Mouse (Mus musculus) right cerebral cortex, postnatal 4 days (tissue): ENCODE measurements at regions not wholly inside any gene's neighbourhood (a gene's known extent, or its start where the extent isn't known, plus 50 kb on each side); places are given as distances from the start of the nearest gene placed in this dataset.

Experiments
- DNase-seq: peaks from one replicate; pipeline ENCODE4 v3.0.0-alpha.2; 2022

DNA sequence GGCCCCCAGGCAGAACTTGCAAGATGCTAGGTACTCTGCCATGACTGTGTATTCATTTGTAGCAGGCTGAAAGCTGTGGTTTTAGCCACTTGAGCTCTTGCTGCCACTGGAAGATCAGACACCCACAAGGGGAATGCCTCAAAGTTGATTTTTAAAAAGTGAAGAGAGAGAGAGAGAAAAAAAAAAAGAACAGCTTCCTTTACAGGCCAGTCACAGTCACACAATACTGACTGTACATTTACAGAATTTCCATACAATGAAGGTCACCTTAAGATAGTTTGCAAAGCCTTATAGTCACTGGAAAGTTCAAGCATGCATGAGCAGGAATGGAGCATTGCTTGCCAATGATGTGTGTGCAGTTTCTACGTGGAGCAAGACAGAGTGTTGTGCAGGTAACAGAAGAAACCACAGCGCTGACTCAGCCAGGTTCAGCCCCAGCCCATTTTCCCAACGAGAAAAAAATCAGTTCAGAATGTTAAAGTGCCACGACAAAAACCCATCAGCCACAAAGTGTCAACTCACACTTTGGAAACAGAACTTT lies 109.3 kb upstream of the Ado start:
- no peak for DNase-seq

DNA sequence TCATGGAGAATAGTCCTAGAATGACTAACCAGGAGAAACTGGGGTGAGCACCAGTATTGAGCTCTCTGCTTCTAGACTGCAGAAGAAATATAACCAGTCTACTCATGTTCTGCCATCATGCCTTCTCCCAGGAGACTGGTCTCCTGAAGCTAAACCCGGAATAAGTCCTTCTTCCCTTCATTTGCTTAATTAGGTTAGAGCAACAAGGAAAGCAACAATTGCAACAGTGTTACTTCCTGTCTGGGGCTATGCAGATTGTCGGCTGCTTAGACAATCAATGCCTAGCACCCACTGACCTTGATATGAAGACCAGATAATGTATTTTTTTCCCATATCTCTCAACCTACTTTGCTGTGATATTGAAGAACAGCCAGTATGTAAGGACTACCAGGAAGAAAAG lies 108.5 kb upstream of the Ado start:
- no peak for DNase-seq

DNA sequence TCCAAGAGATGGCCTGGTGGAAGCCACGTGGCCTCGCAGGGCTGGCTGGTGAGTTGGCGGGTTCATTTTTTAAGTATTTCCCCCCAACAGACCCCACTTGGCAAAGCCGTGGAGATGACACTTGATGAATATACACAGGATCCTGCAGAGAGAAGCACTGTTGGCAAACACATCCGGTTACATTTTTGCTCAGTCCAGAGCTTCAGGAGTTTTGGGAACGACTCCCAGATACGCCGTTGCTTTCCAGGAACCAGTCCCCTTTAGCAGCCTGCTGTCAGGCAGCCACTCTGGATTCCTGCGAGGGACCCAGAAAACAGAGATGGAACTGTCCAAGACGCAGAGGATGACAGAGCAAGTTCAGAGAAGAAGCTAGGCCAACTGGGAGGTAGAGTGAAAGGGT lies 105.8 kb upstream of the Ado start:
- no peak for DNase-seq

DNA sequence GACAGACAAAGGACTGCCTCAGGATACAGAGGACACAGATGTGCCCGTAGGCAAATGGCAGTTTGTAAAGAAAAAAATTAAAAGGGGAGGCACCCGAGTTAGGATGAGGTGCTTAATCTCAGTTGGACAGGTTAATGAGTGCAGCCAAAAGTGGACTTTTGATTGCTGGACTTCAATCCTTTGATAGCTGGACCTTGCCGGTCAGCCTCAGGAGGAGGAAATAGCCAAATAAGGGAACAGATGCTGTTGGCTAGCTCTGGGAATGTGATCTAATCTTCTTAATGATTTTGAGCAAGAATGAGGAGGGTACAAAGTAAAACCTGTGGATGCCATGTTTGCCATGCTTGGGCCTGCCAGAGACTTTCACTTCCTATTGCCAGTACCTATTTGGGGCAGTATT lies 103.5 kb upstream of the Ado start:
- no peak for DNase-seq

DNA sequence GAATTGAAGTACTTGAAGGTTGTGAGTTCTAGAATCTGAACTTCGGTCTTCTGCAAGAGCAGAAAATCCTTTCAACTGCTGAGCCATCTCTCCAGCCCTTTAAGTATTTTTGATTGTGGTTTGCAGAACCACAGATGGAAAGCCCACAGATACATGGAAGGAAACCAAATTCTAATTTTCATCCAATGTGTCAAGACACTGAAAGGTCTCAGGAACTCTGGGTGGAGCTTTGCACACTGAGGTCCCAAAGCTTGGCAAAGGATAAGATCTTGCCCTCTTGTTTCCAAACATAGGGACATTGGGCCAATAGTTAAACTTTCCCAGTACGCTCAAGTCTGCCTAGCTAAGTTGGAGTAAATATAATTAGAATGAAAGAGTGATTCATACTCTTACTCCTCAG lies 102.6 kb upstream of the Ado start:
- no peak for DNase-seq

DNA sequence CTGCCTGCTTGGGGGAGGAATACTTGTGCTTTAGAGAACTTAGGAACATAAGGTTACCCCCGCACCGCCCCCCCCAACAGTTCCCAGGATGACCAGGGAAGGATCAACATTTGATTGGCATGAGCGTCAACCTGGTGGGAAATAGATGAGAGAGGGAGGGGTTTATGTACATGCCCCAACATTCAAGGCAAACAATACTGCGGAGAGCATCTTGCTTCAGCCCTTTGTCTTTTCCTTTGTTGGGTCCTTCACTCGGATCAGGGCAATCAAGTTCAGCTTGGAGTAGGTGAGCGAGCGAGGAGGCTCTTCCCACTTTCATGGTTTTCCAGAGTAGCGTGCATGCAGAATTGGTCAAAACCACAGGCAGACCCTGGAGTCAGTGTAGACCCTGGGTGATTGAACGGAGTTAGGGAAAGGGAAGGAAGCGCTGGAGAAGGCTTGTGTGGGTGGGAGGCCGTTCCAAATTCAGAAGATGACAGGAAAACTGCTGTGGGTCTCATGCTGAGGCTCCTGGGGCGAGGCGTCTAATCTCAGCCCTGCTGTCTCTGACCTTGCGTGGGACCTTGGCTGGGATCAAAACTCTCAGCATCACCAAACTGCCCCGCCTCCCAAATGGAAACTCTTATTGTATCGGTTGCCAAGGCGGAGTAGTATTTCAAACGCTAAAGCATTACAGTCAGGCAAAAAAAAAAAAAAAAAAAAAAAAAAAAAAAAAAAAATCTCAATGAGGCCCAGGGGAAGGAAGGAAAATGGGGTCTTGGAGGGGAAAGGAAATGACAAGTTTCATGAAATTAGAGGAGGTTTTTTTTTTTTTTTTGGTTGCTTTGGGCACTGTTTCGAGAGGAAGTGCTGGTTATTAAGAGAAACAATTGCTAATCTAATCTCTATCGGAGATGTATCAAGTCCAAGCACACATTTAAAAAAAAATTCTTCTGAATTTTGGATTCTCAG lies 99.3 kb upstream of the Ado start:
- no peak for DNase-seq

DNA sequence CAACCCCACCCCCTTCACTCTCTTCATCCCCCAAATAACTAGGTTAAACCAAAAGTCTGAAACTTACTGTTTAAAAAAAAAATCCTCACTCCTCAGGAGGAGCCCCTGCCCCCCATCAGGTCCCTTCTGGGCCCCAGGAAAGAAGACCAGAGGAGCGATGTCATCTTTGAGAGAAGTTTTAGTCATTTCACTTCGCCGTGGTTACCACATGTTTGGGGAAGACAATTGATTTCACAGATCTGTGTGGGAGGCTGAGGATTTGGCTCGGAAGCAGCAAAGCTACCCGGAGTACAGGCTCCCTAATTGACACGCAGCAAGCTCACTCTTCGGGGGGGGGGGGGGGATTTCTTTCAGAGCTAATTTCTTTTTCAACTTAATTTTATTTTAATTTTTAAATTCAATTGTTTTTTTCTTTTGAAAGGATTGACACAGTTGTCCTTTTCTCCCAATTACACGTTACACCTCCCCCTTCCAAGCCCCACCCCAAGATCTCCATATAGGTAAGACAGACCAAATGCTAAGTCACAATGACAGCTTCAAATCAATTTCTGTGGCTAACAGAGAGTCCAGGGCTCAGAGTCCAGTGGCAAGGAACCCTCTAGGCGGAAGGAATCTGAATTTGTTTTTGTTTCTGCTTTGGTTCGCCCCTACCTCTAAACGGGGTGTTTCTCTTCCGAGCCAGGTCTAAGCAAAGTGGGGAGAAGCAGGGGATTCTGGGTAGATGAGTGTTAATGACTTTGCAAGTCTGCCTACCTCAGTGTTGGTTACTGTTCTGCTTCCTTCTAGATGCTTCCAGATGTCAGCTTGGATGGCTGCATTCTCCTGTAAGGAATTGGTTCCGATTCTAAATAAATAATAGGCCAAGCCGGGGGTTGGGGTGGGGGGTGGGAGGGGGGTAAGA lies 98.2 kb upstream of the Ado start:
- peak; percentile 7 for DNase-seq

DNA sequence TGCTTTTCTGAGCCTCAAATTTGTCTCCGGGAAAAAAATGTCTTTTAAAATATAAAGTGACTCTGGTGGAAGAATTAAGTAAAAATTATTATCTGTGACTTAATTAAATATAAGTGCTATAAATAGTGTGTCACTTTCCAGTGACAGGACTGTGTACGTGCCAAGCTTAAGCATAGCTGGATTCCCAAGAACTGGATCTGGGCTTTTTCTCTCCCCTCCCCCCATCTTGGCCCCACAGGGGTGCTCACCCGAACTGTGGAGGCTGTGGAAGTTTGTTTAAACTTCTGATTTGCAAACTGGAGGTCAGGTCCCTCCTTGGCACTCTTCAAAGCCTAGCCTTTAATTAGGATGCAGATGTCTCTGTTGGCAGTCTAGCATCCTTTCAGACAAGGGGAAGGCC lies 97.1 kb upstream of the Ado start:
- no peak for DNase-seq

DNA sequence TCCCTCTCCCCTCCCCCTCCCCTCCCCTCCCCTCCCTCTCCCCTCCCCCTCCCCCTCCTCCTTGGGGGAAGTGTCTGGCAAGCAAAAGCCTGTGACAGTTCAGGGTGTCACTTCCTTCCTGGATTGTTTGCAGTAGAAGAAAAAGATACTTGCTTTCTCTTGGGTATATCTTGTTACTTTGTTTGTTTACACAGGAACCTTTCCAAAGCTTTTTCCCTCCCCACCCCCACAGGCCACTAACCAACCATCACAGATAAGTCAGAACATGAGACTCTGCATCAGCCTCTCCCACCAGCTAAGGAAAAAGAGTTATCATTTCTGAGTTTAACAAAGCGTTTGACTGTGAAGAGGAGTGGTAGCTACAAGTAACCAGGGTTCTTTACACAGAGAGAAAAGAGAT lies 95.5 kb upstream of the Ado start:
- DNase-seq = no peak

DNA sequence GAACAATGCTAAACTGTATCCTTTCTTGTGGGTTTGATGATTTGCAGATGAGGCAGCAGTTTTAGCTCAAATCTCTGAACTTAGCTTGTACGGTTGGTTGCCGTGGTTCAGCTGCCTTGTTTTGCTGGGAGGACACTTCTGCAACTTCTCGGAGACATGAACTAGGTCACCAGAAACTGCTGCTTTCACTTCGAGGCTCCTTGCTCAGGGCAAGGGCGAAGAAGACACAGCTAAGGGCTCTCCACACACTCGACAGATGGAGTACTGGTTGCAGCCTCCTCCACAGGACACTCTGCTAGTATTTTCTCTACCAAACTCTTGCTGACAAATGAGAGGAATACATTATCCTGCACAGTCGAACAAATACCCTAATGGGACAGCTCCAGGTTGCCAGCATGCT lies 94.9 kb upstream of the Ado start:
- DNase-seq = no peak

DNA sequence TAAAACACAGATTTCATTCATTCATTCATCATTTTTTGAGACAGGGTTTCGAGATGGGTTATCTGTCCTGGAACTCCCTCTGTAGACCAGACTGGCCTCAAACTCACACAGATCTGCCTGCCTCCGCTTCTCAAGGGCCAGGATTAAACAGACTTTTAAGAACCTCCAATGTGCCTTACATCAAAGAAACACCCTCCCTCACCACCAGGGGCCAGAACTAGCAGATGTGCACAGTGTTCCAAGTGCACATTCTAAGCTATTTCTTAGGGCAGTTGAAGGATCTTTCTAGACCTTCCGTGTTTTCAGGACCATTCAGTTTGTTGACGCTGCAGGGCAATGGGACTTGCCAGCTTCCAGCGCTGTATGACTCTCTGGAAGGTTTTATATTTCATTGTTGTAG lies 88.6 kb upstream of the Ado start:
- no peak for DNase-seq

DNA sequence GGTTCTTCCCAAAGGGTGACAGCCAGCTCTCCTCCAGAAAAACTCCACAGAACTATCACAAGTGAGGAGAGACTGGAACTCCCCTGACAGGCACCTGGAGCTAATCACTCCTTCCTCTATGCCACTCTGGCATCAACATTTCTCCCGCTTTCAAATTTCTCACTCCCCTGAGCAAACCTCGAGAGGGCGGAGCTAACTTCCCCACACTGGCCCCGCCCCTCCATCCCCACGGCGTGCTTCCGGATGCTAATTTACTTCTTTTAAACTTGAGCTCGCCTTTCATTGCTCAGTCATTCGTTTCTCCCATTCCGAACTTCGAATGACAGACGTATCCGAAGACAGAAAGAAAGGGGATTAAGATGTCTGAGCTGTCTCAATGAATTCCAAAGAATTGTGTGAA lies 87.8 kb upstream of the Ado start:
- DNase-seq = no peak

DNA sequence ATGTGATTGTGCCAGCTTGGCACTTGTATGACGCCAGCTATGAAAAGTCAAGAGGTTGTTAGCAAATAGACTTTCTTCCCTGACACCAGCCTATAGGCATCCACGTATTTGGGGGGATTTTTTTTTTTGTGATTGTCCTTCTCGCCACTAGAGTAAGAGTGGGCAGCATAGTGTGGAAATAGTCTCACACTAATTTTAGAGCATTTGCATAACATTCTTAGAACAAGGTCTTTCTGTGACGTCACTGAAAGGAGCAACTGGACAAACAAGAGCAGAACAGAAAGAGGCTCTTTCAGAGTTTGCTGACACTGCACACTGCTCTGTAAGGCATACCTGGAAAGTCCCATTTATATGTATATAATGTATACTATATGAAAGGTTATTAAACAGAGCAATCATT lies 86.0 kb upstream of the Ado start:
- no peak for DNase-seq

DNA sequence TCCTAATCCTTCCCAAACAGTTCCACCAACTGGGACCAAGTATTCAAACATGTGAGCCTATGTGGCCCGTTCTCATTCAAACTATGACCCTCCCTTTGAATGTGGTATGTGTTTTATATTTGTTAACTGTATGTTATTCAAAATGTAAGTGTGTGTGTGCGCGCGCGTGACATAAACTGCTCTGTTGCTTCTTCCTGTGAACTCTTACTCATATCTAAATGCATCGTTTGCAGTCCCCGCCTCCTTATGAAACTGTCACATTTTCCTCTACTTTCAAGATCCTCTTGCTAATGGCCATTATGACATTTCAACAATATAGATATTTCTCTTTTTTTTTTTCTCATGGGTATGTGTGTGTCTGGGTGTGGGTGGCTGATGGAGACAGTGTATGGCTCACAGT lies 84.3 kb upstream of the Ado start:
- no peak for DNase-seq

DNA sequence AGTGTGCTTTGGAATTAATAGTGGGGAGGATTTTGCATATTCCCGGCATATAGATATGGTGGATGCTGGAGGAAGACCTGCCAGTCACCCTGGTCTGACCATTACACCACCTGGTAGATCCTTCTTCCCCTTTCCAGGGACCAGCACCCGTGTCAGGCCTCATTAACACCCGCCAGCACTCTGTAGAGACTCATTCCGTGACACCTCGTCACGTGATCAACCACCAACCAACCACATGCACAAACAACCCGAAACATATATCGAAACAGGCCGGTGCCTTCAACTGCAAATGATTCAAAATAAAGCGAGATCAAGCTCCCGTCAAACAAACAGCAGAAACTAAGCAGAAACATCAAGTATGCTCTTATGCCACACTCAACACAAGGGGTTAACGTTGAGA lies 74.6 kb upstream of the Ado start:
- DNase-seq = no peak

DNA sequence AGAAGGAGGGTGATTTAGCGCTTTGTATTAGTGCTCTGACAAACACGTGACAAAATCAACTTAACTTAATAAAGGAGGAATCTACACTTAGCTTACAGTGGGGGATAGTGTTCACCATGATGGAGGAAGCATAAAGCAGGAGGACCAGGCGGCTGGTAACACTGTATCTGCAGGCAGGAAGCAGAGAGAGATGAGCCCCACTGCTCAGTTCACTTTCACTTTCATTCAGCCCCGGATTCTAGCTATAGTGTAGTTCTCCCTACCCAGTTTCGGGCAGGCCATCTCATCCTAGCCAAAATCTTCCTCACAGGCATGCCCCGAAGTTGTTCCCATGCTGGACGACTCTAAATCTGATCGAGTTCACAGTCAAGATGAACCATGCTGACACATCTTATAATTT lies 71.3 kb upstream of the Ado start:
- no peak for DNase-seq

DNA sequence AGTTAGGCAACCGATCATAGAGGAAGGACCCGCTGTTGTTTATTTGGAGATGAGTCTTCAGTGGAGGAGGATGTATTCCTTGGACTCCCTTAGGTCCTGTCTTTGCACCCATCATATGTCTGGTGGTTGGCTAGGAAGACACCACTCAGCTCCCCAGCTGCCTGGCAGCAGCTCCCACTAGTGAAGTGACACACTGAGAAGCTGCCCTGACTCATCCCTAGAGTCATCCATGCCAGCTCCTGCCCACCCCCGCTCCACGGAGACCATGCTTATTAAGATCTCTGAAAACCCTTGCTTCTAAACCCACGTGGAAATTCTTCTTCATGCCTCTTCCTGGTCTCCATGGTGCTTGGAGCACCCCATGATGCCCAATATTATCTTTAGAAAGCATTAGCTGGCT lies 69.4 kb upstream of the Ado start:
- DNase-seq = no peak

DNA sequence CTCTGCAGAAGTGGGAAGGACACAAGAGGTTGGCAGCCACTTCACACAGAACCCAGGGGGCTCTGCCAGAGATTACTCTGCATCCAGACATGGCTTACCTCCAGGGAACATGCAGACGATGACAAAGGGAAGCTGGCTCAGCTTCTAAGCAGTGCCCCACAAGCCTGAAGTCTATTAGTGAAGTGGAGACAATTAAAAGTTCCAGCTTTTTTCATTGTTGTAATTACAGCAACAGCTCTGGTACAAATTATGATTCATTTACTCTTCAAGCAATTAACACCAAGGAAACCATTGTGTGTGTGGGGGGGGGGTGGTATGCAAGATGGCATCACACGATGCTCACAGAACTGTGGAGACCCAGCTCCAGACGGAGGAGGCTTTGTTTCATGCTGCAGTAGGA lies 66.3 kb upstream of the Ado start:
- DNase-seq = no peak

DNA sequence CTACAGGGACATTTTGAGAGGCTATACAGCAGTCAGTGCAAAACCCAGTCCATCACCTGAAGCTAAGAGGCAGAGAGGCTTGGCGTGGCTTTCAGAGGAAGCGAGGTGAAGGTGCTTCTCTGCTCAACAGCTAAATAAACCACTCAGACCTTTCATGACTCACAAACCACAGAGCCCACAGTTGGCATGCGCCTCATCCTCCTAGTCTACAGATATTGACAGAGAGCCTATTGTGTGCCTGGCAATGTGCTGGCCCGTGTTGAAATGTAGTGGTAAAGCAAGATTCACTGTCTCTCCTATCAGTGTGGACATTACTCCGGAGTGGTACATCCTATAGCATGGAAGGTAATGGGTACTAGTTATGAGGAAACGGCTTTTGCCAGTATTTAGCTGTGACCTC lies 61.9 kb upstream of the Ado start:
- no peak for DNase-seq

DNA sequence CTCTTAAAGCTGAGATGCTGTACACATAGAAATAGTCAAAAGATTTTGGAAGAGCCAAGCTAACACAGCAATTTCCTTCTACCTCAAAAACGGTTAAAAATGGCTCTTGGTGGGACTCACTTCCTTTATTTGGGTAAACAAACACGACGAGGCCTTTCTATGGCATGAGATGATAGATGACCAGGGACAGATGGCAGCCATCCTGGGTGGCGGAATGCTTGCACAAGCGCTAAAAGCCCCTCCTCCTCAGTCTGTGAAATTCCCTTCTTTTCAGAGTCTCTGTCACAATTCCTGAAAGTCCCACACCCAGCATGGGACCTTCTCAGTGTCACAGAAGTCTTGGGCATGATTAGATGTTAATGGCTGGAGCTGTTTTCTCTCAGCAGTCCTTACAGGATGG lies 59.3 kb upstream of the Ado start:
- DNase-seq = no peak

DNA sequence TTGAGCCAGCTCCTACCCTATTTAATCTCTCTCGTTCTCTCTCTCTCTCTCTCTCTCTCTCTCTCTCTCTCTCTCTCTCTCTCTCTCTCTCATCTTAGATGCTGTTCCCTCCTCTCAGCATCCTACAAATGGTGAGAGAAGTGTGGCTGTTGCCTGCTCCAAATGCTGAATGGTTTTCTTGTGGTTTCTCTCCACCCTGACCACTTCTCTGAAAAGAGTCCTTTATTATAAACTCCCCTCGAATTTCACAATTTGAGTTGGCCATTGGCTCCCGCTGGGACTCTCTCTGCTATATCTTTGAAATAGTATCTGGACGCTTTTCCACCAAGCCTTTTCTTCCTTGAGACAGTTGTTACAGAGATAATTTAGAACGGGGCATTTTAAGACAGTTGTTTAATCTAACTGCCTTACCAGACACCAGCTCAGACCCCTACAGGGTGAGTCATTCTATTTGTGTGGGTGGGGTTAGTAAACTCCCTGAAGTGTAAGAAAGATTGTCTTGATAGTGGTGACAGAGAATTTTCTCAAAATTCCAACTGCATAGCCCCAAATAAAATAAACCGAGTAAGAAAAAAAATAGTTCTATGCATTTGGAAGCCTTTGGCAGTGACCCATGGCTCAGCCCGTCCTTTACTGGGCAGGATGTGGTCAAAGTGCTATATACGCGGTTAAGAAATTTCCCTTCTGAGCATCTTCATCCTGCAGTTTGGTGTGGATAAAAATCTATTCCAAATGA lies 58.7 kb upstream of the Ado start:
- DNase-seq = no peak

DNA sequence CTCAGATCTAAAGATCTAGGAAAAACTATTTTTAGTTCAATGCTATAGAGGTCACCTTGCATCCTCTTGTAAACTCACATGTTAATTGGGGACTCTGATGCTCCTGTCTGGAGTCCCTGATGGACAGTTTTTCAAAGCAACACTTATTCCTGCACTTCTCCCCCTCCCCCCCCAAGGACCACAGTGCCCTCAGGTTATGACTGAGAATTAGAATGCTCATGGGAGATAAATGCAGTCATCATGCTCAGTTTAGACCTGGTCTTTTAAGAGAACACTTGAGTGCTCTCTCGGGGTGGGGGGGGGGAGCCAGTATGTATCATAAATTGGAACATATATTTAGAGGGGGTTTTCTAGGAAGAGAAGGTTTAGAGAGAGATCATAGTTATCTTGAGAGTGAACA lies 58.0 kb upstream of the Ado start:
- DNase-seq = no peak

DNA sequence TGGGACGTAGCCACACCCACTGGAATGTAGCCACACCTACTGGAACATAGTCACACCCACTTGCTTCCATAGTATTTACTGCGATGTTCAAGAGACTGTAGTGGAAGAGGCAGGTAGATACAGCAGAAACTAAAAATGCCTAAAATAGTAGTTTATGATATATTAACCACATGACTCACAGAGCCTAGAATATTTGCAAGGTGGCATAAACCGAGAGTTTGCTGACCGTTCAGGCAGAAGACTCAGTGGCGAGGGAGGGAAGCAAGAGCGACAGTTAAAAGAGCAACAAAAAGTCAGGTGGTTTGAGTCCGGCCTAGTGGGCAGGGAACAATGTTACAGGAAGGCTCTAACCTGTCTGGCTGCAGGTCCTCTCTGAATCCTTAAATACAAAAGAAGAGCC lies 50.6 kb upstream of the Ado start:
- no peak for DNase-seq
